Mouse (Mus musculus): ENCODE results near the gene Ppp1r21. TPM values are rescaled to one million over a fixed set of nuclear protein-coding genes. Genes with fewer than 3 reads are reported as not detected.

Gene Ppp1r21
- 10 to 100 TPM; 84.6 to 85.9 TPM for total RNA-seq (2021)

GRCm38 (mm10) chr17:88529519-88530235 lies at the start of gene Ppp1r21:
Ppp1r21 (plus strand) TSS chr17:88530118.
- DNase-seq (ENCODE audit: low spot score in 2 of 2) = peak; percentile 97 to 99
- intact Hi-C loops (cut with DNase I) = loop anchor here (1.0 to 5.0 kb wide), 5 partner anchors 29 to 463 kb away; partner anchors contain the start of gene Foxn2

GRCm38 (mm10) chr17:88480369-88480768 lies 49.5 kb upstream of the Ppp1r21 start:
- intact Hi-C loops (cut with DNase I) = no loop called here
- DNase-seq (ENCODE audit: low spot score in 2 of 2) = no peak

GRCm38 (mm10) chr17:88481062-88481461 lies 48.9 kb upstream of the Ppp1r21 start:
- intact Hi-C loops (cut with DNase I) = no loop called here
- no peak for DNase-seq (ENCODE audit: low spot score in 2 of 2)

DNA sequence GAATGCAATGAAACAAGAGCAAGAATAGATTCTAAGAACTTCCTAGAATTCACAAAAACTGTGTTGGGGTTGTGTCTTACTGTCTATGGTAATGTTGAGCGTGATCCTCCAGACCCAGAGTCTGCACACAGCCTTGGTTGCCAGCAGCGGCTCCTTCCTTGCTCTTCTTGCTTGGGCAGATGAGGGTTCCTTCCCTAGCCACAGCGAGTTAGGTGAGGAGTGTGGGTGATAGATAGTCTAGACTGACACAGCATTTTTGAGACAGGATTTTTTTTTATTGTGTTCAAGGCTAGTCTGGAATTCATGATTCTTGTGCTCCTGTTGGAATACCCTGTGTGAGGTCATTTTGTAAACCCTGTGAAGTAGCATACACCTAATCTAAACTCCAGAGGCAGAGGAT lies 48.3 kb upstream of the Ppp1r21 start:
- intact Hi-C loops (cut with DNase I) = no loop called here
- no peak for DNase-seq (ENCODE audit: low spot score in 2 of 2)

DNA sequence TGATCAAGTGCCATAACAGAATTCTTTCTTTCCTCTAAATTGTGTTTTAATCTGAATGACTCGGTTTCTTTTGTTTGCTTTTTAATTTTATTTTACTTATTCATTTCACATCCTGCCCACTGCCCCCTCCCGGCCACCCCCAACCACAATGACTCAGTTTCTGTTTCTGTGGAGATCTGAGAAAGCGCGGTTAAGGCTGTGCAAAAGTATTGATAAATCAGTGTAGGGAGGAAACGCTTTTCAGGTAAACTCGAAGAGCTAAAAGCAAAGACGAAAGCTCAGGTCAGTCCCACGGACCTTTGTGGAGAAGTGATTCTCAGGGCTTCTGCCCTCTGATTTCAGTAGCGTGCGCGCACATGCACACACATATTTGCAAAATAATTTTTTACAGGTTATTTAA lies 45.4 kb upstream of the Ppp1r21 start:
- intact Hi-C loops (cut with DNase I) = no loop called here
- DNase-seq (ENCODE audit: low spot score in 2 of 2) = no peak

DNA sequence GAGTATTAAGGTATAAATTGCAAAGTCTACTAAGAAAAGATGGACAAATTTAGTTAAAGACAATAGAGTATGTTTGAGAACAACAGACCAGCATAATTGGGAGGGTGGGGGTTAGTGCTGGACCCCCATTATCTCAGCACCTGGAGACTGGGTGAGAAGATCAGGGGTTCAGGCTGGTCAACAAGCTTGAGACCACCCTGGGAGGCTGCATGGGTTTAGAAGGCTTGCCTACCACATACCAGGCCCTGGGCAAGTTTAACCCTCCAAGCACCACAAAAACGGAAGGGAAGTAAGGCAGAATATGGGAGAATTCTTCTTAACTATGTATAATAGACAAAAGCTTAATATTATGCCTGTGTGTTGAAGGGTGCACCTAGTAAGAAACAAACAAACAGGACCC lies 45.0 kb upstream of the Ppp1r21 start:
- no peak for DNase-seq (ENCODE audit: low spot score in 2 of 2)
- intact Hi-C loops (cut with DNase I) = no loop called here

DNA sequence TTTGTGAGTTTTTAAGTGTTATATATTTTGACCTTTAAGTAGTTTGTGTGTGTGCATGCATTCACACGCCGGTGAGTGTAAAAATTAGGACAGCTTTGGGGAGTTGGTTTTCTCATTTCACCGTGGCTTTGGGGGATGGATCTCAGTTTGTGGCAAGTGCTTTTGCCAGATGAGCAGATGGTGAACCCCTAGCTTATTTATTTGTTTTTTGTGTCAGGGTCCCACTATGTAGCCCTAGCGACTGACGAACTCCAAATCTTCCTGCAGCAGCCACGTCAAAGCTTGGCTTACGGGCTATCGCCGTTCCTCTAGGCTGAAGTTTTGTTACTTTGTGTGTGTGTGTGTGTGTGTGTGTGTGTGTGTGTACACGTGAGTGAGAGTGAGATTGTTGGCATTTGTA lies 39.4 kb upstream of the Ppp1r21 start:
- intact Hi-C loops (cut with DNase I) = loop anchor here (10.0 kb wide), 1 partner anchor 166 kb away; no protein-coding TSS in a partner anchor

GRCm38 (mm10) chr17:88491366-88492106 lies 38.4 kb upstream of the Ppp1r21 start:
- intact Hi-C loops (cut with DNase I) = loop anchor here (10.0 kb wide), 1 partner anchor 167 kb away; no protein-coding TSS in a partner anchor
- DNase-seq (ENCODE audit: low spot score in 2 of 2) = no peak

More for the DNA sequence above, 39.4 kb upstream of the Ppp1r21 start:
- DNase-seq (ENCODE audit: low spot score in 2 of 2) = no peak

DNA sequence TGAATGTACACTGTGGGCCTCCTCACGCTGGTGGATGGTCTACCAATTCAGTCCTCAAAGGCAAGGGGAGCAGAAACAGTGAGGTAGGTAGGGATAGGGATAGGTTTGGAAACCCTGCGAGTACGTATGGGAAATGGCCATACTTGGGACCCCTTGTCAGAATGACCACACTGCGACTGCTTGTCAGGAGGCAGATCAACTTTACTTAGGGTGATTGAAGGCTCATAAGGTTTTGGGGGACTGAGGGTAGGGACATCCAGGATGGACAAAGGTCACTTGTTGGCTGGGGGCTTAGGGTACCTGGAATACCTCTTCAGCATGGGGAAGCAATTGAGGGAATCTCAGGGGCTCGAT lies 37.8 kb upstream of the Ppp1r21 start:
- no peak for DNase-seq (ENCODE audit: low spot score in 2 of 2)
- intact Hi-C loops (cut with DNase I) = loop anchor here (10.0 kb wide), 1 partner anchor 167 kb away; no protein-coding TSS in a partner anchor

GRCm38 (mm10) chr17:88493551-88493950 lies 36.4 kb upstream of the Ppp1r21 start:
- intact Hi-C loops (cut with DNase I) = loop anchor here (10.0 kb wide), 1 partner anchor 169 kb away; no protein-coding TSS in a partner anchor
- DNase-seq (ENCODE audit: low spot score in 2 of 2) = no peak

- peak; percentile 50 to 59 for DNase-seq (ENCODE audit: low spot score in 2 of 2)
- intact Hi-C loops (cut with DNase I) = loop anchor here (10.0 kb wide), 1 partner anchor 169 kb away; no protein-coding TSS in a partner anchor
These were observed 35.7 kb upstream of the Ppp1r21 start for GRCm38 (mm10) chr17:88494121-88494771.

- DNase-seq (ENCODE audit: low spot score in 2 of 2) = no peak
- intact Hi-C loops (cut with DNase I) = loop anchor here (10.0 kb wide), 1 partner anchor 170 kb away; no protein-coding TSS in a partner anchor
These were observed 35.2 kb upstream of the Ppp1r21 start for GRCm38 (mm10) chr17:88494772-88495132.

- intact Hi-C loops (cut with DNase I) = loop anchor here (10.0 kb wide), 1 partner anchor 173 kb away; no protein-coding TSS in a partner anchor
- no peak for DNase-seq (ENCODE audit: low spot score in 2 of 2)
These were observed 31.7 kb upstream of the Ppp1r21 start for GRCm38 (mm10) chr17:88498090-88498682.

- intact Hi-C loops (cut with DNase I) = no loop called here
- DNase-seq (ENCODE audit: low spot score in 2 of 2) = no peak
These were observed 25.9 kb upstream of the Ppp1r21 start for GRCm38 (mm10) chr17:88504056-88504455.

- intact Hi-C loops (cut with DNase I) = loop anchor here (5.0 kb wide), 1 partner anchor 63 kb away; the partner anchor contains the start of gene Foxn2
- peak; percentile 8 to 46 for DNase-seq (ENCODE audit: low spot score in 2 of 2)
These were observed 24.6 kb upstream of the Ppp1r21 start for GRCm38 (mm10) chr17:88505275-88505723.

- no peak for DNase-seq (ENCODE audit: low spot score in 2 of 2)
- intact Hi-C loops (cut with DNase I) = loop anchor here (5.0 kb wide), 1 partner anchor 64 kb away; the partner anchor contains the start of gene Foxn2
These were observed 24.0 kb upstream of the Ppp1r21 start for GRCm38 (mm10) chr17:88505941-88506340.

GRCm38 (mm10) chr17:88507376-88507775 lies 22.5 kb upstream of the Ppp1r21 start:
- intact Hi-C loops (cut with DNase I) = loop anchor here (5.0 kb wide), 1 partner anchor 65 kb away; the partner anchor contains the start of gene Foxn2
- no peak for DNase-seq (ENCODE audit: low spot score in 2 of 2)

- intact Hi-C loops (cut with DNase I) = loop anchor here (5.0 kb wide), 1 partner anchor 67 kb away; the partner anchor contains the start of gene Foxn2
- DNase-seq (ENCODE audit: low spot score in 2 of 2) = peak in 1 of 2 experiments; percentile 19
These were observed 20.9 kb upstream of the Ppp1r21 start for GRCm38 (mm10) chr17:88508846-88509508.

- intact Hi-C loops (cut with DNase I) = loop anchor here (5.0 kb wide), 1 partner anchor 68 kb away; the partner anchor contains the start of gene Foxn2
- DNase-seq (ENCODE audit: low spot score in 2 of 2) = no peak
These were observed 19.9 kb upstream of the Ppp1r21 start for GRCm38 (mm10) chr17:88509999-88510398.

Measured in left cerebral cortex, postnatal 25 days (tissue).